Mouse (Mus musculus) MEL (cell line): ENCODE data around the gene Cxcr1.

Experiments used
- CHD2 ChIP-seq: IDR thresholded peaks from 2 replicates; pipeline ENCODE4 v1.6.1; 2011; ENCODE audit warnings: low read length, improper control_type of control experiment
- CTCF ChIP-seq, 3 experiments: IDR thresholded peaks in 2 of 3; conservative IDR thresholded peaks in 1 of 3; 2 replicates each; pipeline ENCODE4 v1.5.1; 2011 to 2012; ENCODE audit warnings: low read length in 3 of 3, low read depth in 2 of 3, mild to moderate bottlenecking in 2 of 3, improper control_type of control experiment in 1 of 3, inconsistent platforms in 1 of 3, mixed read lengths in 1 of 3, moderate library complexity in 1 of 3; ENCODE audit not compliant: control insufficient read depth in 1 of 3, insufficient read depth in 1 of 3, poor library complexity in 1 of 3, severe bottlenecking in 1 of 3
- POLR2A ChIP-seq, 2 experiments: IDR thresholded peaks; 2 replicates each; pipeline ENCODE4 v1.6.1; 2011 to 2012; ENCODE audit warnings: low read length in 2 of 2, mild to moderate bottlenecking in 2 of 2, control low read depth in 1 of 2, improper control_type of control experiment in 1 of 2, low read depth in 1 of 2, moderate library complexity in 1 of 2; ENCODE audit not compliant: control insufficient read depth in 1 of 2, insufficient read depth in 1 of 2, poor library complexity in 1 of 2
- TAL1 ChIP-seq: IDR thresholded peaks from 2 replicates; pipeline ENCODE4 v1.6.1; 2012; ENCODE audit warnings: mild to moderate bottlenecking, inconsistent platforms, low read length, moderate library complexity, mixed read lengths
- USF1 ChIP-seq: IDR thresholded peaks from 2 replicates; pipeline ENCODE4 v1.6.1; 2014; ENCODE audit warnings: low read depth, mild to moderate bottlenecking, inconsistent platforms, low read length, improper control_type of control experiment, moderate library complexity
- USF2 ChIP-seq, 2 experiments: IDR thresholded peaks; 2 replicates each; pipeline ENCODE4 v1.6.1; 2011 to 2012; ENCODE audit warnings: improper control_type of control experiment in 2 of 2, low read length in 2 of 2, borderline replicate concordance in 1 of 2, inconsistent platforms in 1 of 2, low read depth in 1 of 2, mild to moderate bottlenecking in 1 of 2; ENCODE audit not compliant: insufficient read depth in 1 of 2

DNA sequence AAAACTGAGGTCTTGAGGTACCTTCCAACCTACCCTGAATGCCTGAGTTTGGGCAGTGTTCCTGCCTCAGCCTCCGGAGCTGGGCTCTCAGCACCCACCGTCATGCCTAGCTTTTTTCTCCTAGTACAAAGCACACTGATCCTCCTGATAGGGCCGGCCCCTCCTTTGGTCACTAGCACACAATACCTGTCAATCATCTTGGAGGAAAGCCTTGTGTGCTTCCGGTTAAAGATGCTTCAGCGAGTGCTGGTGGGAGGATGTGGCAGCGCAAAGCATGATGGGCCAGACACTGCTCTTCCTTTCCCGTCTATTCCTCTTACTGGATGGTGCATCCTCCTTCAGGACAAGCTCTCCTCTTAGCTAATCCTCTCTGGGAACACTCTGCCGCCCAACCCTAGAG, 12.2 kb upstream of the Cxcr1 start:
- TF ChIP-seq USF1 (no peak), CHD2 (no peak), CTCF (IDR thresholded peaks at IDR 0.05 in 2 of 3, conservative IDR thresholded peaks at IDR 0.05 in 1 of 3; ENCODE audit: control insufficient read depth in 1 of 3, insufficient read depth in 1 of 3, low read depth in 2 of 3, low read length in 3 of 3, poor library complexity in 1 of 3, severe bottlenecking in 1 of 3) (no peak), POLR2A (IDR thresholded peaks at IDR 0.05; ENCODE audit: control insufficient read depth in 1 of 2, insufficient read depth in 1 of 2, low read depth in 1 of 2, low read length in 2 of 2, poor library complexity in 1 of 2) (no peak), TAL1 (no peak), USF2 (IDR thresholded peaks at IDR 0.05; ENCODE audit: borderline replicate concordance in 1 of 2, insufficient read depth in 1 of 2, low read depth in 1 of 2, low read length in 2 of 2) (no peak)
